Mouse (Mus musculus) MEL (cell line): ENCODE results near the gene Olfr263.

Experiments used
- CTCF ChIP-seq, 3 experiments: IDR thresholded peaks in 2 of 3; conservative IDR thresholded peaks in 1 of 3; 2 replicates each; pipeline ENCODE4 v1.5.1; 2011 to 2012; ENCODE audit warnings: low read length in 3 of 3, low read depth in 2 of 3, mild to moderate bottlenecking in 2 of 3, improper control_type of control experiment in 1 of 3, inconsistent platforms in 1 of 3, mixed read lengths in 1 of 3, moderate library complexity in 1 of 3; ENCODE audit not compliant: control insufficient read depth in 1 of 3, insufficient read depth in 1 of 3, poor library complexity in 1 of 3, severe bottlenecking in 1 of 3
- JUND ChIP-seq: IDR thresholded peaks from 2 replicates; pipeline ENCODE4 v1.6.1; 2011; ENCODE audit warnings: low read depth, mild to moderate bottlenecking, improper control_type of control experiment, low read length
- MAFK ChIP-seq: IDR thresholded peaks from 2 replicates; pipeline ENCODE4 v1.6.1; 2011; ENCODE audit warnings: low read depth, mild to moderate bottlenecking, low read length, improper control_type of control experiment, borderline replicate concordance
- POLR2A ChIP-seq, 2 experiments: IDR thresholded peaks; 2 replicates each; pipeline ENCODE4 v1.6.1; 2011 to 2012; ENCODE audit warnings: low read length in 2 of 2, mild to moderate bottlenecking in 2 of 2, control low read depth in 1 of 2, improper control_type of control experiment in 1 of 2, low read depth in 1 of 2, moderate library complexity in 1 of 2; ENCODE audit not compliant: control insufficient read depth in 1 of 2, insufficient read depth in 1 of 2, poor library complexity in 1 of 2

- no peak for TF ChIP-seq CTCF (IDR thresholded peaks at IDR 0.05 in 2 of 3, conservative IDR thresholded peaks at IDR 0.05 in 1 of 3; ENCODE audit: control insufficient read depth in 1 of 3, insufficient read depth in 1 of 3, low read depth in 2 of 3, low read length in 3 of 3, poor library complexity in 1 of 3, severe bottlenecking in 1 of 3)
- TF ChIP-seq POLR2A (IDR thresholded peaks at IDR 0.05; ENCODE audit: control insufficient read depth in 1 of 2, insufficient read depth in 1 of 2, low read depth in 1 of 2, low read length in 2 of 2, poor library complexity in 1 of 2), result no peak
- TF ChIP-seq MAFK, result no peak
- no peak for TF ChIP-seq JUND
Measured at GRCm38 (mm10) chr13:21162591-21162990, 33.2 kb downstream of the Olfr263 start.
